Mouse (Mus musculus) heart, postnatal 14 days (tissue): ENCODE results near the gene Fbrs. TPM values are rescaled to one million over a fixed set of nuclear protein-coding genes. Genes with fewer than 3 reads are reported as not detected.

ENCODE experiments used
- DNase-seq, 2 experiments: peaks; one replicate each; pipeline ENCODE4 v3.0.0; 2021 to 2022
- intact Hi-C: fragments of 180-260 bp; cut with DNase I; formaldehyde crosslinking; loops from one replicate; pipeline ENCODE4 v1.15.1; 2025
- microRNA-seq, 2 experiments: library from miRNA; unstranded; fragments of <30 nt; microRNA quantifications; one replicate each; pipeline ENCODE4 v1.2.0; 2021 to 2022
- total RNA-seq, 2 experiments: library from RNA; stranded (reverse); gene quantifications; 2 replicates each; pipeline ENCODE4 v1.2.3; 2021

Gene Fbrs
- total RNA-seq, 2 experiments from 2014 or later: 38.4 to 43.1 TPM

GRCm38 (mm10) chr7:127512231-127513015, 33.4 kb downstream of the Fbrs start:
- intact Hi-C loops: no loop called here
- DNase-seq: peak; percentile 94

- intact Hi-C loops: no loop called here
Observed at GRCm38 (mm10) chr7:127513016-127513390, 34.0 kb downstream of the Fbrs start.

GRCm38 (mm10) chr7:127513781-127514180, 34.8 kb downstream of the Fbrs start:
- intact Hi-C loops: no loop called here
- DNase-seq: no peak

More at GRCm38 (mm10) chr7:127513016-127513390, 34.0 kb downstream of the Fbrs start:
- peak; percentile 23 to 29 for DNase-seq

- DNase-seq: peak; percentile 37 to 39
- intact Hi-C loops: no loop called here
Observed at GRCm38 (mm10) chr7:127515846-127516245, 36.8 kb downstream of the Fbrs start.

DNA sequence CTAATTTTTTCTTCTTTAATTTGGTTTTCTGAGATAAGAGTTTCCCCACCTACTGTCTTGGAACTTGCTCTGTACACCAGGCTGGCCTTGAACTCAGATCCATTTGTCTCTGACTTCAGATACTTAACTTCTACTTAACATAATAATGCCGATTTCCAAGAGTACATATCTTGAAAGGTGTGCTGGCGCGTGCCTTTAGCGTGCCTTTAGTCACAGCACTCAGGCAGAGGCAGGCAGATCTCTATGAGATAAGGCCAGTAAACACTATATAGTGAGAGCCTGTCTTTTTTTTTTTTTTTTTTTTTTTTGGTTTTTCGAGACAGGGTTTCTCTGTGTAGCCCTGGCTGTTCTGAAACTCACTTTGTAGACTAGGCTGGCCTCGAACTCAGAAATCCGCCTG, 37.3 kb downstream of the Fbrs start:
- intact Hi-C loops: no loop called here
- DNase-seq: no peak

- intact Hi-C loops: no loop called here
Observed at GRCm38 (mm10) chr7:127519284-127519683, 40.3 kb downstream of the Fbrs start, which contains the start of gene Gm42715. Gene Gm42715, plus strand, starts transcription at chr7:127519584.

More at GRCm38 (mm10) chr7:127519284-127519683, 40.3 kb downstream of the Fbrs start, which contains the start of gene Gm42715:
- no peak for DNase-seq

Small RNAs within 50 kb of the gene (microRNA-seq; reads per million reads assigned to microRNA genes)
- gene Gm47278: 0 reads per million in 2 experiments
- gene Mir7060: 0 to 0.24 reads per million in 2 experiments

Other genes starting within 250 kb of the Fbrs start
- gene Zfp553, start 246.1 kb upstream of the Fbrs start, total RNA-seq: 1 to 10 TPM; 6.9 to 7.0 TPM
- gene Sept1, start 246.1 kb upstream of the Fbrs start, total RNA-seq: 10 to 100 TPM in 1 of 2 experiments, 1 to 10 TPM in 1; 7.5 to 18.8 TPM
- 10 to 100 TPM; 17.8 to 21.3 TPM for gene Zfp771, start 234.9 kb upstream of the Fbrs start, total RNA-seq
- gene Dctpp1, start 218.5 kb upstream of the Fbrs start, total RNA-seq: 10 to 100 TPM; 38.4 to 46.7 TPM
- 10 to 100 TPM; 29.3 to 30.2 TPM for gene Sephs2, start 205.1 kb upstream of the Fbrs start, total RNA-seq
- gene Itgal, start 182.9 kb upstream of the Fbrs start, total RNA-seq: 1 to 10 TPM; 2.0 to 5.7 TPM
- 10 to 100 TPM; 39.1 to 39.9 TPM for gene Zfp768, start 133.6 kb upstream of the Fbrs start, total RNA-seq
- gene Zfp747, start 103.1 kb upstream of the Fbrs start, total RNA-seq: 1 to 10 TPM; 4.6 to 5.8 TPM
- gene 9130019O22Rik, start 92.0 kb upstream of the Fbrs start, total RNA-seq: 1 to 10 TPM; 2.4 to 3.3 TPM
- 1 to 10 TPM; 3.8 to 4.0 TPM for gene E430018J23Rik, start 85.6 kb upstream of the Fbrs start, total RNA-seq
- 1 to 10 TPM; 3.4 to 4.1 TPM for gene Zfp764, start 72.4 kb upstream of the Fbrs start, total RNA-seq
- 1 to 10 TPM; 3.2 to 3.4 TPM for gene Zfp688, start 57.1 kb upstream of the Fbrs start, total RNA-seq
- 1 to 10 TPM; 1.4 to 1.6 TPM for gene Zfp689, start 30.0 kb upstream of the Fbrs start, total RNA-seq
- gene Prr14, start 19.6 kb upstream of the Fbrs start, total RNA-seq: 10 to 100 TPM; 25.9 to 29.4 TPM
- gene Srcap, start 32.8 kb downstream of the Fbrs start, total RNA-seq: 10 to 100 TPM; 63.6 to 69.2 TPM
- gene Gm42715, start 40.4 kb downstream of the Fbrs start, total RNA-seq: 10 to 100 TPM; 13.5 to 13.9 TPM
- not detected for gene Tmem265, start 82.2 kb downstream of the Fbrs start, total RNA-seq
- gene Phkg2, start 94.1 kb downstream of the Fbrs start, total RNA-seq: 10 to 100 TPM; 19.2 to 20.2 TPM
- 10 to 100 TPM in 1 of 2 experiments, 1 to 10 TPM in 1; 8.8 to 12.6 TPM for gene Ccdc189, start 109.4 kb downstream of the Fbrs start, total RNA-seq
- gene Rnf40, start 109.6 kb downstream of the Fbrs start, total RNA-seq: 10 to 100 TPM; 46.5 to 53.9 TPM
- gene Zfp629, start 136.6 kb downstream of the Fbrs start, total RNA-seq: 10 to 100 TPM; 28.8 to 29.1 TPM
- gene Bcl7c, start 229.7 kb downstream of the Fbrs start, total RNA-seq: 10 to 100 TPM; 33.5 to 47.3 TPM
- 1 to 10 TPM; 5.0 to 6.0 TPM for gene Ctf1, start 233.5 kb downstream of the Fbrs start, total RNA-seq